Mouse (Mus musculus): ENCODE measurements around the gene Ppfibp1.

Ppfibp1 gene

DNA sequence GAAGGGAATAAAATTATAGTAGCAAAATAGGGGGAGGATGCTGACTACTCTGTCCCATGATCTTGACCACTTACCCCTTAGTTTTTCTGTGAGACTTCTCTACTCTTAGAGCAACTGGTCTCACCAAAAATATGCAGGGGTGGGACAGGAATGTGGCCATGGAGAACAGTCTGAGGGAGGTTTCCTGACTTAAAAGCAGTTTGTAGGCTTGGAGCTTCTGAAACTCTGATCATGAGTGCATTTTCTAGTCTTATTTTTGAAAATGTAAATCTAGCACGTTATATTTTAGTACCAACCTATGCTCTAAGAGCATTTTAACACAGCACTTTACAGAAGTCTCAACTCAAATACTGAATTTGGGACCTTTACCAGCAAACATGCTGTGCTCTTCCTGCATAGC, 70.4 kb downstream of the Ppfibp1 start:
- in situ Hi-C loops (cut with MseI, MboI): no loop called here

DNA sequence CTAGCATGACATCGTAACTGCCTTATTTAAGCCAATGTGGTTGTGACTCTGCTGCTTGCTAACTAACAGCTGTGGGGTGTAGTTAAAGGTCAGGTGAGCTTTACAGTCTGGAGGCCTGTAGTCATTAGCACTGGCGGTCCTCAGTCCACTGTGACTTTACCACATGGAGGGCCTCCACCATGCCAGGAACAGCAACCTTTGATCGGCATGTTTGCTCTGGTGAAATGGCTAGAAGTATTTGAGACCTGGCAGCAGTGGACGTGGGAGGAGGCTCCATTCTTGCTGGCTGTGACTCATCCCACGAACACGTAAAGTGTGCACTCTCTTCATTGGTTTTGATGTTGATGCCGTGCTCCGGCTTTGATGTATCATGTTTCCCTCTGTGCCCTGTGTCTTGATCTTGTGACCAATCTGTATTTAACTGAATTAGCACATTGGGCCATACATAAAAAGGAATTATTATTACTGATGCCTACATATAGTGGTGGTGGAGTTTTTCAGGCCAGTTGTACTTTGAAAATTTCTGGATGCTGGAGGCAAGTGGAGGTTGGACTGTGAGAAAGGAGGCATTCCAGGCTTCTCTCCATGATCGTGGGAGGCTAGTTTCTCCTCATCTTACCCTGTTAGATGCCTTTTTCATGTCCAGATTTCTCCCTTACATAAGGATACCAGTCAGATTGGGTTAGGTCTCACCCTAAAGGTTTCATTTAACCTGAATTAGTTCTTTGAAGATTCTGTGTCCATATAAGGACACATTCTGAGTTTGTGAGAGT, 71.8 kb downstream of the Ppfibp1 start:
- in situ Hi-C loops (cut with MseI, MboI): no loop called here

DNA sequence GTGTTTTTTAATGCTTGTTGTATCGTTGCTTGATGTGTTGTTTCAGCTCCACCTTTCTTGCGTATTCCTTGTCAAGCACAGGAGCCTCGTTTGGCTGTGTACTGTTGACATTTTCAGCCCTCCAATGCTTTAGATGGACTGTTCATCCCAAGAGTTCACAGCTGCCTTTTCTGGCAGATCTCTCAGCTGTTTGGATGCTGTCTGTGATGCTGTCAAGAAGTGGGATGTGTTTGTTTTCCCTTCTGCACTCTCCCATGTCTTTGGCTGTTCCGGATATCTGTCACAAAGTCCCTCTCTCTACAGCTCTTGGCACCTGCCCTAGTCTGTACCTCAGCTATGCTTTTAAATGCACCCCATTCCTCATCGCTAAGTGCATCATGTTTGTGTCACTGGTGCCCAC, 72.7 kb downstream of the Ppfibp1 start:
- in situ Hi-C loops (cut with MseI, MboI): no loop called here

DNA sequence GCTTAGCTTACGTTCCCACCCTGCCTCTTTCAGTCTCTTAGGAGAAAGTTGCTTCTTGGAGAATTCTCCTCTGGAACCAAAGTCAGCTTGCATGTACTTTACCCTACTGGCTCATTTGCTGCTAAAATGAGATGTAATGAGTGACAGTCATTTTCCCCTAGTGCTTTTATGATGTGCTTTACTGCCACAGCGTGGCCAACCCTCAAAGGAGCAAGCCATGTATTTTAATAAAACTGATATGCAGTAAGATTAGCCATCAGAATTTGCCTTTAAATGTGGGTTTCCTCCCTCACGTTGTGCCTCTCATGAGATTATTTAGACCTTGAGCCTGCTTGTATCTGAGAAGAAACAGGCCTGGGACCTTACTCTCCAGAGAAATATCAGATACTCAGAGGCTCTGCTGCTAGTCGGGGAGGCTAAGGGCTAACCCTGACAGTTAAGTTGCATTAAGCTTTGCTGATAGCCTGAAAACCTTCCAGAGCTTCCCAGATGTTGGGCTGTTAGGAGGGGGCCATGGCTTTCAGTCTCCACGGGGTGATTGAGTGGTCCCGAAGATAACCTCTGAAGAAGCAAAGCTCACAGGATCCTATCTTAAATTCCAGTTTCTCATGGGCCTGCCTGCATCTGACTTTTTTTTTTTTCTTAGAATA, 73.7 kb downstream of the Ppfibp1 start:
- in situ Hi-C loops (cut with MseI, MboI): no loop called here

DNA sequence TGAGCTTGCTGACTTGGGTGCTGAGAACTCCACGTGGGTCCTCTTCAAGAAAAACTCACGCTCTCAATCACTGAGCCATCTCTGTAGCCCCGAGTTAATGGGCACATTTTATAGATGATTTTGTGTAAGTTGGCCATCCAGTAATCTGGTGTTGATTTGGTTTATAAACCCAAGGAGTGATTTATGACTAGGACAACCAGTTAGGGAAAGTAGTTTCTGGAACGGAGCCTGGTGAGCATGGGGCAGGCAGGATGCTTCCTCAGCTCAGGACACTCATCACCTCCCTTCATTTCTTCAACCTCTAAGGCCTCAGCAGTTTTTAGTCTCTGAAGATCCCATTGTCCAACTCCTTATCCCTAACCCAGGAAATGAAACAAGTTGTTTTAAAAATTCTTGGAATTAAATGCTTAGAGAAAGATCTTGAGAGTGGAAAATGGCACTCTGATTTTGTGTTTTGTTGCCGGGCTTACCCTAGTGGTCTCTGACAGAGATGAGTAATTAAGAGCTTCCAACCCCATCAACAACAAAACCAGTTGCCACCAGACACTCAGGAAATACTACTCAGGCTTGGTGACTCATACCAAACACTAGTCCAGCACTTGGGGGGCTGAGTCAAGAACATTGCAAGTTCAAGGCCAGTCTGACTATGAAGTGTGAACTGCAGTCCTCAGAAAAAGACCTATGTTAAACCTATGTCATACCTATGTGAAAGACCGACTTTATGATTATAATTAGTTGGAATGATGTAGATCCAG, 75.3 kb downstream of the Ppfibp1 start:
- in situ Hi-C loops (cut with MseI, MboI): no loop called here

DNA sequence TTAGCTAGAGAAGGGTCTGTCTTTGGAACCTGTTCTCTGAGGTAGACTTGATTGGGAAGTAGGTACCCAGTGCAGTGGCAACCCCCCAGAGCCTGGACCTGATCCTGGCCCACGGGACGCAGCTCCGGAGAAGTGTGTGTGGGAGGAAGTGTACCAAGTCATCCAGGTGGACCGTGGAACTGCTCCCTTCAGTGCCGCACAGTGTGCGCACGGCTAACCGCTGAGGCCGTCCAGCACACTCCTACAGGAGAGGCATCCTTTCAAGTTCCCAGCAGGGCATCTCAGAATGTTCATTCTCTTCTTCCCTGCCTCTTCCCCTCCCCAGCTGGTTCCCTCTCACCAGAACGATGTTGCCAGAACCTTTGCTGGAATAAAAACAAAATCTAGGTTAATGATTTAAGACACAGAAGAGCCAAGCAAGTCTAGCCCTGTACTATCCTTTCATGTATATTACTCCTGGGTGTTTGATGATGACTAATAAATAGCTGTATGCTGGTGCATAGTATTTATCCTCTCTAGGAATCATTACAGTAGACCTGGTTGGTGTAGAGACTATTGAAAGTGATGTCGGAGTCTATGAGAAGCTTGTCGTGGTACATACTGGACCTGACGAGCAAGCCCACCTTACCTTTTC, 77.0 kb downstream of the Ppfibp1 start:
- in situ Hi-C loops (cut with MseI, MboI): no loop called here

DNA sequence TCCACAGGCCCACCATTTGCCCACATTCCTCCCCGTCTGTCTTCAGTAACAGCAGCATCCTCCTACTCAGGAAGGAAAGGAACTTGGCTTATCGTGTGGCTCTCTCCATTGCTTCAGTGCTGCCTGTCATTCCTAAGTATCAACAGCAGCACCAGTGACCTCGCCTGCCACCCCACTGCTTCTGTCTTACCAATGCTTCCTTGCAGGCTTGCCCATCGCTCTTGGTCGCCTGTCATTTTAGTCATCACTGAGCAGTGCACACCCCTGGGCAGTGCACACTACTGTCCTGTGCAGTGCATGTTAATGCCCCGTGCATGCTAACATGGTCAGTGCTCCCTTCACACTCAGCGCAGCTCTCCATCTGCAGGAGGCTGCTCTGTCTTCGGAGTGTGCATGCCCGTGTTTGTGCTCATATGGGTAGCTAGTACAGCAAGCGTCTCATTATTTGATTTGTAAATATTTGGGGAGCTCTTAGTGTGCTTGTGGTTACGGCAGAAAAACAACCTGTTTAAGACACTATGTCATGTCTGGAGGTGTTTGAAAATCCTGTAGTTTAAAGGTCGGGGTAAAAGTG, 78.2 kb downstream of the Ppfibp1 start:
- in situ Hi-C loops (cut with MseI, MboI): no loop called here

DNA sequence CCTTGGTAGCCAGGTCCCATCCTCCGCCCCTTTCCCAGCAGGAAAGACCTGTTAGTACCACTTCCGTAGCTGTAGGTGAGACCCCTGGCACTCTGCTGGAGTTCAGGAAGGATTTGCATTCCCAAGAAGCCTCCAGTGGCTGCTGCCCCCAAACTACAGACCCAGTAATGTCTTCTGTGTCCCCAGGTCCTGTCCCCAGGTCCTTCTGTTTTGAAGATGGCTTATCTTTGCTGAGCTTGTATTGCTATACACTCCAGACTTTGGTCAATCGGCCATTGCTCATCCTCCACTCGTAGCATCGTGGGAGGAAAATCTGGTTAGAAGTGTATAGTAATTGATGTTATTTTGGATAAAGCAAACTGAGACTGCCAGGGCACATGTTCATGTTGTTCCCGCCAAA, 79.5 kb downstream of the Ppfibp1 start:
- in situ Hi-C loops (cut with MseI, MboI): no loop called here

DNA sequence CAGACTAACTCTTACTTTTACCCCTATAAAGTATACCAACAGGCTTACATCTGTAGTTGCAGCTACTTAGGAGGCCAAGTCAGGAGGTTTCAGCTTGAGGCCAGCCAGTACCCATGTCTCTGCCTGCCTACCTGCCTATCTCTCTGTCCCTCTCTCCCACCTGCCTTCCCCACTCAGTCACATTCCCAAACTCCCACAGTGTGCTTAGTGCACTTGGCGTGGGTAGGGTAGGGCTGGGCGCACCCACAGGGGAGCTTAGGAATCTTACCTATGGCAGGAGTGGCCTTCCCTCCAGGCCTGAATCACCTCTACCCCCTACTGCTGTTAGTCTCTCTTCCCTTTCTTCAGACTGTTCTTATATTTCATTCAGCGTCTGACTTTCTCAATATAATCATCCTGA, 82.5 kb downstream of the Ppfibp1 start:
- in situ Hi-C loops (cut with MseI, MboI): no loop called here

DNA sequence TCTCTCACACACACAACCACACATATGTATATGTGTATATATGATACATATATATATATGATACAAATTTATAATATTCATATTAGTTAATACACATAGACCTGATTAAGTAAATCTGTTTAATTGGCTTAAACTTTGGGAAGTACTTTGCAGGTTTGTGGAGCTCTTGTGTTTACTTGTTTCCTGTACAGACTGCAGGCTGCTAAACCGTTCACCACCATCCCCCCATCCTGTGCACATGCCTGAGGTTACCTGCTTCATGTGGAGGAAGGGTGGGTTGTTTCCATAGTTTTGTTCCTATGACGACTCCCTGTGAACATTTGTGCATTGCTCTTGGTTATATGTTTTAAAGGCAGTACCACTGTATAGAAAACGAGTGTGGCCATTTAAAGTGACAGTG, 83.1 kb downstream of the Ppfibp1 start:
- in situ Hi-C loops (cut with MseI, MboI): no loop called here

DNA sequence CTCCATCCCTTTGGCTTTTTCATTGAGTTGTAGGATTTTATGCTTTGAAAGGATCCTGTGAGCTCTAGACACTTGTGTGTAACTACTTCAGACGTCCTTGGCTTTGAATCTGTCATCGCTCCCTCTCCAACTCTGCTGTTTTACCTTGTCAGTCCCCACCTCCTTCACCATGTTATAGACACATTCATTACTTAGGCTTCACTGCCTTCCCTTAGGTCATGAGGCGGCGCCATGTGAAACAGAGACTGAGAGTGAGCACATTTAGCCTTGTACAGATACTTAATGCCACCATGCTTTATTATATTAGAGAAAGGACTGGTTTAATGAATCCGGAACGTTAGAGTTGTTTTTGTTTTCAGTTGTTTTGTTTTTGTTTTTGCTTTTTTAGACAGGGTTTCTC, 83.7 kb downstream of the Ppfibp1 start:
- in situ Hi-C loops (cut with MseI, MboI): no loop called here

DNA sequence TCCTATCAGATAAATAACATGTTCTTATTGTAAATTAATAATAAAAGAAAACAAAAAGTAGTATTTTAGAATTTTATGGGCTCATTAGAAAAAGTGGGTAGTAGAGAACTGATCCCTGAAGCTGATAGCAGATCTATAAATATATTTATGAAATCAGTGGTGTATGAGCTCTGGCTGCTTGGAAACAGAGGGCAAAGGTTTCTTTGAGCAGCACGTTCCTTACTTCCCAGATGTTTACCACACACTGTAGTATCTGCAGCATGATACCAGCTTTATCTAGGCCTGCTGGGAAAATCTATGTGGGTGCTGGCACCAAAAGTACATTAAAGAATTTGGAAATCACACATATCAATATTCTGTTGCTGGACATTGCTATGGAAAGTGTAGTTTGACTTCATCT, 84.5 kb downstream of the Ppfibp1 start:
- in situ Hi-C loops (cut with MseI, MboI): no loop called here

DNA sequence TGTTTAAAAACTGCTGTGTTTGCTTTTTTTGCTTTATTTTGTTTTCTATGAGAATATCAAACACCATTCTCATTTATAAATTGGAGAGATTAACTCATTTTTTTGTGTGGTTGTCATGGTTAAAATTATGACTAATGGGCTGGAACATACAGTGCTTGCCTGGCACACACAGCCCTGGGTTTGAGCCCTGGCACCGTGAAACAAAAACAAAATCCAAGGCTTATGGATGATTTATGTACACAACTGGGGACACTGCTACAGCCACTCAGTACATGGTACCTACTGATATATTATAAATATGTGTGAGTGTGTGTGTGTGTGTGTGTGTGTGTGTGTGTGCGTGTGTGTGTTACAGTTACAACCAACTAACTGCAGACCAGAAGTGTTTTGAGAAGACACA, 85.1 kb downstream of the Ppfibp1 start:
- in situ Hi-C loops (cut with MseI, MboI): no loop called here

DNA sequence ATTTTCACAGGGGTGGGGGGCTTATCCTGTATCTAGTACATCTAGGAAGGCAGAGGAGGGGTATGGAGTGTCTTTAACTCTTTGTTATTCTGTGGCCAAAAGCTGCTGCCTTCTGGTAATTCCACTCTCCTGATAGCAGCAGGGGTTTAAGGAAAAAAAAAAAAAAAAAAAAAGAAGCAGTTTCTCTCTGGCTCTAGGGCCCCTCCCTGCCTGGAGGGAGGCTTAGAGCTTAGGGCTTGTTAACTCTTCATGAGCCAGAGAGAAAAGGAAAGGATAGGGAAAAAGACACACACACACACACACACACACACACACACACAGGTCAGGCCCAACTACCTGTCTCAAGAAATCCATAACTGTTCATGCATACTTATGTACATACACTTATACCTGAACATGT, 85.5 kb downstream of the Ppfibp1 start:
- in situ Hi-C loops (cut with MseI, MboI): no loop called here

DNA sequence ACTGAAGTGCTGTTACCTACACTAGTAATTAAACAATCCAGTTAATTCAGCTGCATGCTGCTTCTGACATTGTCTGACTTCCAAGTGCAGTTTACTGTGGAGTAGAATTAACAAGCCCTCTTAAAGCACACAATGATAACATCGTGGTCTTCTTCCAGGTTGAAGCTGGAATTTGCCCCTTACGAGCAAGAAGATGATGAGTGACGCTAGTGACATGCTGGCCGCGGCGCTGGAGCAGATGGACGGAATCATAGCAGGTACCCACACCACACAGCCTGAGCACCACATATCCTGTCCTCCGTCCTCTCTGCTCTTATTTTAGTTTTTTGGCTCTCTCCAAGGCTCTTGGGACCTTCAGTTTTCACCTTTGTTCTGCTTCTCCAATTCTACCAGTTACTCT, 88.2 kb downstream of the Ppfibp1 start:
- in situ Hi-C loops (cut with MseI, MboI): no loop called here

DNA sequence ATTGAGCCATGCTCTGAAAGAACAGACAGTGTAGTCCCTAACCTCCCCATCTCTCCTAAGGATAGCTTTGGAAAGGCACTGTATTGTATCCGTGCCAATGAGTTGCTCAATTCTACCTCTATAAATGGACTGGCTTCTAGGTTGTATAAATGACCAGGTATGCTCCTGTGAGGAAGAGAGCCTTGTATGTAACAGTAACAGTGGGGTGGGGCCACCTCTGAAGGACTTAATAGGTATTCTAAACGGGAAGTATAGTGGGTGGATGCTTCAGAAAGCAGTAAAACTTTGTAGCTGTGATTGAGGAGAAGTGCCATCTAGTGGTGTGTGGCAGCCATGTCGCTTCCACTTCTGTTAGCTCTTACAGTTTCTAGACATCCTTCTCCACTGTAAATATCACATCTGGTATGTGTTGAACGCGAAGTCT, 90.4 kb downstream of the Ppfibp1 start:
- in situ Hi-C loops (cut with MseI, MboI): no loop called here

DNA sequence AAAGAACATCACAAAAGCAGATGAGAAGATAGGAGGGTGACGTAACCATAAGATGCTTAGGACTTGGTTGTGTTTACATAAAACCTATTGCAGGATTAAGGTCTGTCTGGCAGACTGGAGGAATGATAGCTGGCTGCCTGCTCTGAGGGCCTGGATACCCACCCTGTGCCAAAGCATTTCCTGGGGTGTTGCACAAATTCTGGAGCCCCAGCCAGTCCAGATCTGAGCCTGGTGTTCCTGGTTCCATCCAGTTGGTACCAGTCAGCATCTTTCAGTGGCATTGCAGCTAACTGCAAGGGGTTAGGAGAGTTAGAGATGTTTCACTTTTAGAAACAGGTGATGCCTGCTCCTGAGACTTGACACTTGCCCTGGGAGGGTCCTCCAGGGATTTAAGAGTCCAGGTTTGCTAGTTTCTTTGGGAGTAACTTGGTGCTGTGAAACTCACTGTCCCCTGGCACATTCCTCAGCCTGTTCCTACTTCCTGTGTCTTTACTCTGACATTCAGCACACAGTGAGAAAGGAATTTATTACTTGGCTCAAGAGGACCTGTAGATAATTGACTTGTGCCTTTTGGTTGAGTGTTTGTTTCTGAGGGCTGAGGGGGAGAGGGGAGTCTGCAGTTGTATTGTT, 90.9 kb downstream of the Ppfibp1 start:
- in situ Hi-C loops (cut with MseI, MboI): no loop called here

DNA sequence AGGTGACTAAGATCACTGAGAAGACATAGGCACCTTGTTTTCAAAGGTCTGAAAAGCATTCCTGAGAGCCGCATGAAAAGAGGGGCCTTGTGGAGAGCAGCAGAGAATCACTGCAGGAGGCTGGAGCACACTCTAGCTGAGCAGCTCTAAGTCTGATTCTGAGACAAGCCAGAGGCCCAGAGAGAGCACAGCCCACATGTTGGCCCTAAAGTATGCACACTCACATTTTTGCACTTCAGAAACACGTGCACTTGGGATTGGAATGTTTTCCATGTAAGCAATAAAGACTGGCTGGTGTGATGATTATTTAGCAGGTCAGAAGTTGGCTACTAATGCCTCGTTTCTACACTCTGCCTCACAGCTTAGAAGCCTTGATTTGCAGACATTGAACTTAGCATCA, 91.7 kb downstream of the Ppfibp1 start:
- in situ Hi-C loops (cut with MseI, MboI): loop anchor here in 1 of 2 experiments (10.0 kb wide), 1 partner anchor 115 kb away; no protein-coding TSS in a partner anchor

DNA sequence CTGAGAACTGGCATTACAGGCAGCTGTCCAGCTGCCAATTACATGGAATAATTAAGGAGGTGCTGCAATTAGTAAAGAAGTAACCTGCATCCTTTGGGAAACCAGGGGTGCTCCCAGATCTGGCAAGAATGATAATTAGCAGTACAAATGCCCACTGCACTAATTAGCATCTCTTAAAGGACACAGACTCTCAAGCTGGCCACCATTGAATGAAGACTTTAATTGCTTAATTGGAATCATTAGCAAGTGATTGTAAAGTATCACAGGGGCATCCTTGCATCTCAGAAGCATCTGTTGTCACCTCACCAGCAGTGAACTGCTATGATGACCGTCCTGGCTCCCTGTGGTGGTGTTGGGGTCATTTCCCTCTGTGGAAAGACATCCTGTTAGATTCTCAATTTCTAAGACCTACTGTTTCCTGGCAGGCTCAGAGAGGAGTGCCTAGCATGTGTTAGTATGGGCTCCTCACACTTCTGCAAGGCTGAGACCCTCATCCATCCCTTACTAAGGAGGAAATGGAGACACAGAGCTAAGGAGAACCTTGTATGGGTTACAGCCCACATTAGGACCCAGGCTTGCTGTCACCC, 93.1 kb downstream of the Ppfibp1 start:
- in situ Hi-C loops (cut with MseI, MboI): loop anchor here in 1 of 2 experiments (10.0 kb wide), 1 partner anchor 117 kb away; no protein-coding TSS in a partner anchor

DNA sequence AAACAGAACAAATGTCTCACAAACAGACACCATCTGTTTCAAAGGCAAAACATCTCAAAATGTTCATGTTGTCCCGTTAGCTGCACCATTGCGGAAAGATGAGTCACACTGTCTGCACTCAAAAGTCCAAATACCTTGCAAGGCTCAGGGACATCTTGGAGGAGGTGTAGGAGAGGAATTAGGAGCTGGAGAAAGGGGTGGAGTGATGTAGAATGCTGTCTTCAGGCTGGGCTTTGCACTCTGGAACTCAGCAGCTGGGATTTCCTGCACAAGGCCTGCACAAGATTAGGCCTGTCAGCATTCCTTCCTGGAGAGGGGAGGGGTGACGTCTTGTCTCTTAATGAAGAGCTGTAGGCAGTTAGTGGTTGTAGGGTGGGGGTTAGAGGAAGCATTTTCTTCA, 96.3 kb downstream of the Ppfibp1 start:
- in situ Hi-C loops (cut with MseI, MboI): loop anchor here in 1 of 2 experiments (10.0 kb wide), 1 partner anchor 120 kb away; no protein-coding TSS in a partner anchor

DNA sequence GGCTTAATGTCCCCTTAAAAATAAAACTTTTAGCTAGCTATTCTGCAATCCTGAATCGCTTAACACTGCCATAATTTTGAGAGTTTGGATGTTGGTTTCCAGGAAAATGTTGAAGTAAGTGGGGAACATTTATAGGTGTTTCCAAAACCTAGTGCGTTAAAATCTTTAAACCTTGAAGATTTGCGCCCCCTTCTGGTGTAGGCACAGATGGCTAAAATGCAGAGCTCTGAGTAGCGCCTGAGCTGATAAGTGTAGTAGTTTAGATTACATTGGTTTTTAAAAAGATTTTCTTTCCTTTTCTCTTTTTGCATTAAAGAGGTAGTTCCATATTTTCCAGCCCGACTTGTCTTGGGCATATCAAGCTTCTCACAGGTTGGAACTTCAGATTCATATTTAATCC, 105.9 kb downstream of the Ppfibp1 start:
- in situ Hi-C loops (cut with MseI, MboI): loop anchor here (5.0 to 10.0 kb wide), 2 partner anchors 159 to 162 kb away; no protein-coding TSS in a partner anchor
